Mouse (Mus musculus): ENCODE data around the gene Sgms2. TPM values are rescaled to one million over a fixed set of nuclear protein-coding genes. Genes with fewer than 3 reads are reported as not detected.

The Sgms2 gene
- 1 to 10 TPM; 1.5 to 1.9 TPM for polyA plus RNA-seq (2012; fragmentation: generic; extraction: Trizol)

GRCm38 (mm10) chr3:131491361-131491925, at the start of gene Sgms2:
TSS of gene Sgms2 (minus strand) at chr3:131491411.

GRCm38 (mm10) chr3:131302452-131303319, 188.5 kb downstream of the Sgms2 start, which contains the start of gene Cyp2u1:
TSS of gene Cyp2u1 (minus strand) at chr3:131303227.

GRCm38 (mm10) chr3:131271559-131272373, 219.4 kb downstream of the Sgms2 start, which contains the start of gene Hadh:
TSS of gene Hadh (minus strand) at chr3:131272101.

Other genes starting within 250 kb of the Sgms2 start
- gene Hadh, start 219.3 kb downstream of the Sgms2 start, polyA plus RNA-seq (2012; fragmentation: generic; extraction: Trizol): 100 to 1,000 TPM in 1 of 2 experiments, 10 to 100 TPM in 1; 34.0 to 107 TPM
- gene Cyp2u1, start 188.2 kb downstream of the Sgms2 start, polyA plus RNA-seq (2012; fragmentation: generic; extraction: Trizol): 1 to 10 TPM in 1 of 2 experiments, under 1 TPM in 1; 0.44 to 1.0 TPM
- gene Papss1, start 73.4 kb upstream of the Sgms2 start, polyA plus RNA-seq (2012; fragmentation: generic; extraction: Trizol): 10 to 100 TPM; 20.0 to 69.2 TPM